Mouse (Mus musculus) lung, postnatal 0 days (tissue): ENCODE results near the gene Susd3.
A peak's percentile ranks its signal among the peaks of the same experiment; 100 is the strongest.

ENCODE experiments used
- CTCF ChIP-seq: IDR thresholded peaks from 2 replicates; pipeline ENCODE4 v1.5.1; 2016; ENCODE audit warnings: antibody characterized with exemption, mild to moderate bottlenecking
- EP300 ChIP-seq: IDR thresholded peaks from 2 replicates; pipeline ENCODE4 v1.6.1; 2016; ENCODE audit warnings: antibody characterized with exemption, mild to moderate bottlenecking, control low read depth

DNA sequence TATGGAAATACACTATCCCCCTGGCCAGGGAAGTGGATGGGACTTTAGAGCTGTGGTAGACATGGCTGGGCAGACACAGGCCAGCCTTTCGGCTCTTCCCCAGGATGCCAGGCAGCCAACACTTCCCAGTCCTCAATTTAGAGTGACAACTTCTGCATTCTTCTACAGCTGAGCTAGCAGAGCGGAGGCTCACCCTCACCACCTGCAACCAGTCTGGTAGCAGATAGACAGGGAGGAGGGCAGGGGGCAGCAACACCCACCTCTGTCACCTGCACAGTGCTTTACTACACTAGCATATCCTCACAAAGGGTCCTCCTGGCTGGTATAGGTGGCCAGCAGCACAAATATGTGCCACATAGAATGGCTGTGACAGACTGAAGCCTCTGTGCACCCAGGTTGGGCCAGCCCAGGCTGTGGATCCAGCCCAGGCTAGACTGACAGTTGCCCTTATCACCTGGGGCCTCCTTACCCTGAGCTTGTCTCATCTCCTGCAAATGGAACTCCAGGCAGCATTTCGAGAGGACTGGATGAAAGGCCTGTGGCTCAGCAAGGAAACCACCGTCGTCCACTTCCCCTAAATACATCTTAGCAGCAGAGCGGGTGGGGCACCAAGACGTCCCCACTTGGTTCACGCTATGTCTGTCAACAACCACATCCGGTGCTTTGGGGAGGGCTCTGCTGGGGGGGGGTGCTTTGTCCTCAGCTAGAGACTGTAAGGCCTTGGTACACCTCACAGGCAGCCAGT lies 6.0 kb downstream of the Susd3 start:
- TF ChIP-seq CTCF (no peak), EP300 (0 out of 2 replicates have a peak, but pooled peaks have one; percentile 11)
